Mouse (Mus musculus): ENCODE measurements around the gene Fdps. TPM values are rescaled to one million over a fixed set of nuclear protein-coding genes. Genes with fewer than 3 reads are reported as not detected.
A peak's percentile ranks its signal among the peaks of the same experiment; 100 is the strongest.

Gene Fdps
- total RNA-seq (2014; rRNA removed; ENCODE audit: low replicate concordance) (111 and 131 TPM in 2 replicates), polyA plus RNA-seq (2015; fragmentation: Nextera tagmentation; extraction: Ambion mirVana) (72.8 and 81.1 TPM in 2 replicates)

DNA sequence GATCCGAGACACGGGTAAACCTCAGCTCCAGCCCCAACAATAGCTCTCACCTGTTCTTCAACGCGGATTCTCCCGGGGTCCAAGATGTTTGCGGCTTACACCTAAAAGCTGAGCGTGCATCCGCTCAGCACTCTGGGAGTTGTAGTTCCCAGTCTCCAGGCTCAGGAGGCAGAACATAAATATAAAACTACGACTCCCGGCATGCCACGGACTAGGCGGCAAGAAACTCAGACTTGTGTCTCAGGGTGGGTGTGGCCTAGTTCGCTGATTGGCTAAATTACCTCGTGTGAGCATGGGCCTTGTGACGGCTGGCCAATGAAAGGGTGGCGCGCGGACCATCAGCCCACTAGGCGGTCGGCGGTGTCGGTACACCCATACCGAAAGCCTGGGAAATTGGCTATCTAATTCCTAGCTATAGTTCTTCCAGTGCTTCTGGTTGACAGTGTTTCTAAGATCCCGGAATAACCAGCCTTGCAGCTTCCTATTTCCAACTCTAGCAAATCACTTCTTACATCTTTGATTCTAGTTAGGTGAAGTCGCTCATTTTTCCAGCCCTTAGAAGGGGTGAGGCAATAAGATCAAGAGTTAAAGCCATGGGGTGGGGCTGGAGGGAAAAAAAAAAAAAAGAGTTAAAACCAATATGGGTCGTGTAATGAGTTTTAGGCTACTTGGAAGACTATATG, at the start of gene Fdps:
TSS of gene Fdps (minus strand) at position 148 of the 683 bp plus-strand sequence.
- Histone ChIP-seq H3K4me3 (ENCODE audit: low read depth, low read length) (peak within 1 kb of the TSS; percentile 74), H3K27ac (ENCODE audit: low read depth) (no peak within 1 kb of the TSS), H3K9me3 (replicated peaks; ENCODE audit: control insufficient read depth, low read length) (no peaks in the 10 kb centered on the region), H3K27me3 (ENCODE audit: control insufficient read depth, insufficient read depth, low read length) (no peaks in the 10 kb centered on the region), H3K9ac (replicated peaks; ENCODE audit: low read depth, low read length) (peak within 1 kb of the TSS; percentile 43), H3K36me3 (replicated peaks; ENCODE audit: control insufficient read depth, insufficient read depth, low read length) (peaks cover 11% of the 10 kb centered on the region), H3K4me1 (ENCODE audit: control insufficient read depth, insufficient read depth) (peaks cover 9% of the 10 kb centered on the region), H3K4me2 (ENCODE audit: low read depth, low read length) (peak within 1 kb of the TSS; percentile 83)
- ATAC-seq (ENCODE audit: insufficient read depth, low read depth) (peak; percentile 100), DNase-seq (ENCODE audit: low spot score) (peak; percentile 99)
- TF ChIP-seq EP300 (IDR thresholded peaks at IDR 0.05; ENCODE audit: low read depth), result no peak
- TF ChIP-seq CTCF (IDR thresholded peaks at IDR 0.05; ENCODE audit: low read depth), result no peak
- WGBS, result 0% methylated on average over 26 of the region's 26 CpGs

DNA sequence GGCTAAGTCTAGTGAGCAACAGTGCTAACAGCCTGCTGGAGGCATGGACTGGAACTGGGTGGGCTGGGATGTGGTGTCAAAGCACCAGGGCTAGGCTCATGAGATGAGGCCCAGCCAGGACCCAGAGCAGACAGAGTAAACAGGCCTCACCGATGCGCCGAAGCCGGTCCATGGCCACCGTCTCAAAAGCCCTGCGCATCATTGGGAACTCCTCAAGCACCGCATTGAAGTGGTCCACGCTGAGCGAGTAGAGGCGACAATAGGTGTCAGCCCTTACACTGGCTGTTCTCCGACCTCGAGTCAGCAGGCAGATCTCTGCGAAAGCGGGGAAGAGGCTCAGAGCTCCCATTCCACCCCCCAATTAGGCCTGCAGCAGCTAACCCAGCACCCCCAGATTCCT, 46.8 kb upstream of the Fdps start:
- Histone ChIP-seq H3K27me3 (ENCODE audit: control insufficient read depth, insufficient read depth, low read length) (peaks cover 57% of the 10 kb centered on the region), H3K4me3 (ENCODE audit: low read depth, low read length) (no peak overlapping the region), H3K9me3 (replicated peaks; ENCODE audit: control insufficient read depth, low read length) (no peaks in the 10 kb centered on the region), H3K27ac (ENCODE audit: low read depth) (no peak overlapping the region), H3K36me3 (replicated peaks; ENCODE audit: control insufficient read depth, insufficient read depth, low read length) (no peaks in the 10 kb centered on the region), H3K4me1 (ENCODE audit: control insufficient read depth, insufficient read depth) (no peaks in the 10 kb centered on the region), H3K9ac (replicated peaks; ENCODE audit: low read depth, low read length) (no peak overlapping the region), H3K4me2 (ENCODE audit: low read depth, low read length) (no peak overlapping the region)
- no peak for TF ChIP-seq CTCF (IDR thresholded peaks at IDR 0.05; ENCODE audit: low read depth)
- no peak for TF ChIP-seq EP300 (IDR thresholded peaks at IDR 0.05; ENCODE audit: low read depth)
- WGBS, result 79% methylated on average over 14 of the region's 14 CpGs
- ATAC-seq (ENCODE audit: insufficient read depth, low read depth), result no peak
- no peak for DNase-seq (ENCODE audit: low spot score)

DNA sequence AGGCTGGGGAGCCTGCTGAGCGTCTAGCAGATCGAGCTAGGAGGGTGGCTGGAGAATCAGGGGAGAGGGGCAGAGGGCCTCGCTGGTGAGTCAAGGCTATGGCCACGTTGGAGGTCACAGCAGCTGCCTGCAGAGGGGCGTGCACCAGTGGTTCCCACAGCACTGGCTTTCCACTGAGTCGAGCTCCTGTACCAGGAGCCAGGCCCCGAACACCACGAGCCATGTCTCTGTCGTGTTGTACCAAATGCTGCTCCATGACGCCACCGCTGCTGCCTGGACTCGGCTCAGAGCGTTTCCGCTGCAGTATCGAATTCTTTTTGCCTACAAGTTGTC, 46.2 kb upstream of the Fdps start:
- TF ChIP-seq CTCF (IDR thresholded peaks at IDR 0.05; ENCODE audit: low read depth) (no peak), EP300 (IDR thresholded peaks at IDR 0.05; ENCODE audit: low read depth) (no peak)
- no peak overlapping the region for H3K27ac ChIP-seq (ENCODE audit: low read depth)
- WGBS, result 6% methylated on average over 15 of the region's 15 CpGs
- no peaks in the 10 kb centered on the region for H3K9me3 ChIP-seq (replicated peaks; ENCODE audit: control insufficient read depth, low read length)
- DNase-seq (ENCODE audit: low spot score) (no peak), ATAC-seq (ENCODE audit: insufficient read depth, low read depth) (no peak)
- no peaks in the 10 kb centered on the region for H3K4me1 ChIP-seq (ENCODE audit: control insufficient read depth, insufficient read depth)
- peaks cover 57% of the 10 kb centered on the region for H3K27me3 ChIP-seq (ENCODE audit: control insufficient read depth, insufficient read depth, low read length)
- H3K4me3 ChIP-seq (ENCODE audit: low read depth, low read length), result no peak overlapping the region
- no peaks in the 10 kb centered on the region for H3K36me3 ChIP-seq (replicated peaks; ENCODE audit: control insufficient read depth, insufficient read depth, low read length)
- peak overlapping the region; percentile 24 for H3K4me2 ChIP-seq (ENCODE audit: low read depth, low read length)
- H3K9ac ChIP-seq (replicated peaks; ENCODE audit: low read depth, low read length), result no peak overlapping the region

DNA sequence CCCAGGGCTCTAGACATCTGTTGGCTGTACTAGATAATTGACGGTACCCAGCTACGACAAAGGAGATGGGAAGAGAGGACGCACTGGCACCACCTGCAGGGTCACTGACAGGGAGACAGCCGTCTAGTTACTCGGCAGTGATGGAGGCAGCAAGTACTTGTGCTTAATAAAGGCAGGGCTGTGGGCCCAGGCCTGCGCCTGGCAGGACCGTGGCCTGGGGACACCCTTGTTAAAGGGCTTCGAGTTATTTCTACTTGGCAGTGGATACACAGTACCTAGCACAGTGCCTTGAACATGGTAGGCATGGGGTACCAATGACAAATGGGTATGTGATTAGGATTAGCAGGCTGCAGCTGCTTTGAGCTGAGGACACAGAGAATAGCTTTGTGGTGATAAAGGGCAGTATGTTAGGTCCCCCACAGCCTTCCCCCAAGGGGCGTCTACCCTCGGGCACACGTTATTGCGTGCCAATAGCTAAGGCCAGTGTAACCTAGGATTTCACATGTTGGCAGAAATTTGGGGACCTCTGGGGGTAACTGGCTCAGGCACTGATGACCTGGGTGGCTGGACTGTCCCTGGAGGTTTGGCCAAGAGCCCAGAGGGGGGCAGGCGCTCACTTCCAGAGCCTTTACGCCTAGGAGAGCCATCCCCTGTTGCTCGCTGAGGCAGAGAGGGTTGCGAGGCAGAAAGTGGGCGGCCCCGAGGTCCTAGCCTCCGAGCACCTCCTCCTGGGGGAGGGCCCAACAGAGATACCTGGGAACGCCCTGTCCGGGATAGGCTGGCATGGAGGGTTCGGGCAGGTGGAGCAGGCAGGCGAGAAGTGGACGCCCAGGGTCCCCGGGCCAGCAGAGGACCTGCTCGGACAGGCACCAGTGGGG, 45.6 kb upstream of the Fdps start:
- Histone ChIP-seq H3K4me2 (ENCODE audit: low read depth, low read length) (peak overlapping the region; percentile 24; the same call in 1 of the 2 replicates), H3K36me3 (replicated peaks; ENCODE audit: control insufficient read depth, insufficient read depth, low read length) (no peaks in the 10 kb centered on the region), H3K9me3 (replicated peaks; ENCODE audit: control insufficient read depth, low read length) (no peaks in the 10 kb centered on the region), H3K27me3 (ENCODE audit: control insufficient read depth, insufficient read depth, low read length) (peaks cover 52% of the 10 kb centered on the region), H3K4me1 (ENCODE audit: control insufficient read depth, insufficient read depth) (no peaks in the 10 kb centered on the region), H3K9ac (replicated peaks; ENCODE audit: low read depth, low read length) (no peak overlapping the region), H3K4me3 (ENCODE audit: low read depth, low read length) (no peak overlapping the region), H3K27ac (ENCODE audit: low read depth) (no peak overlapping the region)
- TF ChIP-seq CTCF (IDR thresholded peaks at IDR 0.05; ENCODE audit: low read depth) (no peak), EP300 (IDR thresholded peaks at IDR 0.05; ENCODE audit: low read depth) (no peak)
- ATAC-seq (ENCODE audit: insufficient read depth, low read depth) (no peak), DNase-seq (ENCODE audit: low spot score) (no peak)
- WGBS, result 18% methylated on average over 26 of the region's 26 CpGs

DNA sequence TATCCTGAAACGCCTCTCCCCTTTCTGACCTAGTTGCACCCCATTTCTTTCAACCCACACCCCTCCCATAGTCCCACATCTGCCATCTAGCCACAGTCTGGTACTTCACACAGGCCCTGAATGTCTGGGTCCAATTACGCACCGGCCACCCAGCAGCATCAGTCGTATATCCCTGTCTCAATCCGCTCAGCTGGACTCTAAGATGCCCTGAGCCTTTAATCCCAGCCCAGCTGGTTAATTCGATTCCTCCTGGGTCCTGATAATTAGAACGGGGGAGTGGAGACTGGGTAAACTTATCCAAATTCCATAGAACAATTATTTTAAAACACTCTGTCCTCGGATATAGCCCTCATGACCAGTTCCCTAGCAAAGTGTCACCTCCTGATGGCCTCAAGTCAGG, 43.8 kb upstream of the Fdps start:
- Histone ChIP-seq H3K9me3 (replicated peaks; ENCODE audit: control insufficient read depth, low read length) (no peaks in the 10 kb centered on the region), H3K36me3 (replicated peaks; ENCODE audit: control insufficient read depth, insufficient read depth, low read length) (no peaks in the 10 kb centered on the region), H3K27me3 (ENCODE audit: control insufficient read depth, insufficient read depth, low read length) (peaks cover 45% of the 10 kb centered on the region), H3K4me3 (ENCODE audit: low read depth, low read length) (no peak overlapping the region), H3K4me1 (ENCODE audit: control insufficient read depth, insufficient read depth) (no peaks in the 10 kb centered on the region), H3K4me2 (ENCODE audit: low read depth, low read length) (no peak overlapping the region), H3K9ac (replicated peaks; ENCODE audit: low read depth, low read length) (no peak overlapping the region), H3K27ac (ENCODE audit: low read depth) (no peak overlapping the region)
- ATAC-seq (ENCODE audit: insufficient read depth, low read depth), result no peak
- TF ChIP-seq EP300 (IDR thresholded peaks at IDR 0.05; ENCODE audit: low read depth) (no peak), CTCF (IDR thresholded peaks at IDR 0.05; ENCODE audit: low read depth) (no peak)
- no peak for DNase-seq (ENCODE audit: low spot score)
- WGBS, result 56% methylated on average over 8 of the region's 8 CpGs

Data from heart, postnatal 0 days (tissue).